Mouse (Mus musculus) myocyte (in vitro differentiated cells): ENCODE data around the gene Nwd1. TPM values are rescaled to one million over a fixed set of nuclear protein-coding genes. Genes with fewer than 3 reads are reported as not detected.

Source experiments
- H3K27me3 ChIP-seq: one replicate; pipeline ENCODE4 v1.6.1; 2011; ENCODE audit not compliant: control insufficient read depth, insufficient read depth, insufficient read length
- H3K36me3 ChIP-seq: one replicate; pipeline ENCODE4 v1.6.1; 2011; ENCODE audit not compliant: control insufficient read depth, insufficient read depth
- H3K4me2 ChIP-seq: one replicate; pipeline ENCODE4 v1.6.1; 2011; ENCODE audit warnings: low read depth, control low read depth
- H3K4me3 ChIP-seq: one replicate; pipeline ENCODE4 v1.5.1; 2011; ENCODE audit warnings: mild to moderate bottlenecking, control low read depth, moderate library complexity
- H3K79me2 ChIP-seq: one replicate; pipeline ENCODE4 v1.6.1; 2011; ENCODE audit not compliant: control insufficient read depth, insufficient read depth
- H3ac ChIP-seq: one replicate; pipeline ENCODE4 v1.6.1; 2011; ENCODE audit not compliant: control insufficient read depth, insufficient read length
- E2F4 ChIP-seq: IDR thresholded peaks from one replicate; pipeline ENCODE4 v1.6.1; 2011; ENCODE audit warnings: mild to moderate bottlenecking, control low read depth, moderate library complexity; ENCODE audit not compliant: insufficient read depth
- POLR2AphosphoS2 ChIP-seq: IDR thresholded peaks from one replicate; pipeline ENCODE4 v1.6.1; 2011; ENCODE audit warnings: low read depth, control low read depth; ENCODE audit not compliant: insufficient read length
- REST ChIP-seq: IDR thresholded peaks from one replicate; pipeline ENCODE4 v1.6.1; 2011; ENCODE audit warnings: mild to moderate bottlenecking, control low read depth, moderate library complexity; ENCODE audit not compliant: insufficient read depth, insufficient read length
- SRF ChIP-seq: IDR thresholded peaks from one replicate; pipeline ENCODE4 v1.6.1; 2011; ENCODE audit warnings: low read depth; ENCODE audit not compliant: control insufficient read depth, insufficient read length
- USF1 ChIP-seq: IDR thresholded peaks from one replicate; pipeline ENCODE4 v1.6.1; 2011; ENCODE audit warnings: low read depth, mild to moderate bottlenecking, control low read depth, moderate library complexity
- polyA plus RNA-seq: library from polyadenylated mRNA; unstranded; fragments of >200 nt; fragmentation: generic; extraction: Trizol; gene quantifications from one replicate; pipeline ENCODE4 v1.2.1, GENCODE M21; 2012; ENCODE audit warnings: missing spikeins

Nwd1 gene
- polyA plus RNA-seq, 1 experiment, result 0.10 TPM

GRCm38 (mm10) chr8:72766777-72767176 is 120.3 kb downstream of the Nwd1 start:
- no peak for TF ChIP-seq SRF
- no peak for TF ChIP-seq USF1
- no peak for TF ChIP-seq REST
- TF ChIP-seq E2F4, result no peak
- TF ChIP-seq POLR2AphosphoS2, result no peak
- Histone ChIP-seq H3K4me2 (no peak overlapping the region), H3ac (no peak overlapping the region), H3K4me3 (no peak overlapping the region), H3K36me3 (no peaks in the 10 kb centered on the region), H3K27me3 (no peaks in the 10 kb centered on the region), H3K79me2 (no peaks in the 10 kb centered on the region)

Other genes starting within 250 kb of the Nwd1 start
- gene Eps15l1, start 225.3 kb upstream of the Nwd1 start, polyA plus RNA-seq, result 22.8 TPM
- 0.38 TPM for gene Calr3, start 202.8 kb upstream of the Nwd1 start, polyA plus RNA-seq
- gene 1700030K09Rik, start 202.8 kb upstream of the Nwd1 start, polyA plus RNA-seq, result 7.3 TPM
- 39.9 TPM for gene Cherp, start 171.5 kb upstream of the Nwd1 start, polyA plus RNA-seq
- gene Slc35e1, start 154.1 kb upstream of the Nwd1 start, polyA plus RNA-seq, result 25.9 TPM
- 7.6 TPM for gene Med26, start 98.4 kb upstream of the Nwd1 start, polyA plus RNA-seq
- 74.3 TPM for gene Smim7, start 75.6 kb upstream of the Nwd1 start, polyA plus RNA-seq
- 351 TPM for gene Tmem38a, start 74.7 kb upstream of the Nwd1 start, polyA plus RNA-seq
- 155 TPM for gene Sin3b, start 76.6 kb downstream of the Nwd1 start, polyA plus RNA-seq
- gene F2rl3, start 115.2 kb downstream of the Nwd1 start, polyA plus RNA-seq, result 1.4 TPM